Mouse (Mus musculus): ENCODE results near the gene Dcaf15. TPM values are rescaled to one million over a fixed set of nuclear protein-coding genes. Genes with fewer than 3 reads are reported as not detected.

The Dcaf15 gene
- polyA plus RNA-seq, 1 experiment from 2014 or later: 4.4 TPM

GRCm38 (mm10) chr8:84090585-84090984 lies 14.0 kb downstream of the Dcaf15 start:
- no peak for TF ChIP-seq CTCF (IDR thresholded peaks at IDR 0.05; ENCODE audit: low read depth)
- WGBS: 85% methylated on average over 8 of the region's 8 CpGs

DNA sequence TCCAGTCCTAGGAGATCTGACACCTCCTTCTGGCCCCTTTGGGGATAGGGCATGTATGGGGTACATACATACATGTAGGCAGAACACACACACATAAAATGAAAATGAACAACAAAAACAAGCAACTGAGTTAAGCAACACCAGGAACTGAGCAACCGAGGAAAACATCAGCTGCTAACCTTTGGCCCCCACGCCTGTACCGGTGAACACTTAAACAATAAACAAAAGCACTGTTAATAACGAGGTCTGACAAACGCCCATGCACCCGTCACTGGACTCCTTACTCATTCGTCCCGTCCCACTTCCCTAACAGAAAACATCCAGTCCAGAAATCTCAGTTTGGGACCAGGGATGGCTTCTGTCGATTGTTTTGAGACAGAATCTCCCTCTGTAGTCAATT lies 15.3 kb downstream of the Dcaf15 start:
- WGBS: 65% methylated on average over 9 of the region's 9 CpGs
- H3K36me3 ChIP-seq (ENCODE audit: control insufficient read depth, insufficient read depth, low read length): peaks cover 20% of the 10 kb centered on the region

More at GRCm38 (mm10) chr8:84090585-84090984, 14.0 kb downstream of the Dcaf15 start:
- DNase-seq (ENCODE audit: low spot score) (no peak), ATAC-seq (ENCODE audit: low FRiP score, low TSS enrichment) (no peak)
- H3K27me3 ChIP-seq (ENCODE audit: control insufficient read depth, insufficient read depth, low read length): no peaks in the 10 kb centered on the region
- no peak overlapping the region for H3K27ac ChIP-seq (replicated peaks)
- no peak overlapping the region for H3K4me3 ChIP-seq (ENCODE audit: low read depth, low read length)
- no peak overlapping the region for H3K9ac ChIP-seq (ENCODE audit: low read length)
- H3K4me2 ChIP-seq (replicated peaks; ENCODE audit: low read depth): no peak overlapping the region
- H3K9me3 ChIP-seq (ENCODE audit: control insufficient read depth, low read length): no peaks in the 10 kb centered on the region
- peaks cover 20% of the 10 kb centered on the region for H3K36me3 ChIP-seq (ENCODE audit: control insufficient read depth, insufficient read depth, low read length)
- H3K4me1 ChIP-seq (replicated peaks; ENCODE audit: control insufficient read depth, insufficient read depth): no peaks in the 10 kb centered on the region

GRCm38 (mm10) chr8:84087821-84088220 lies 16.7 kb downstream of the Dcaf15 start:
- Histone ChIP-seq H3K9me3 (ENCODE audit: control insufficient read depth, low read length) (no peaks in the 10 kb centered on the region), H3K4me1 (replicated peaks; ENCODE audit: control insufficient read depth, insufficient read depth) (no peaks in the 10 kb centered on the region), H3K27ac (replicated peaks) (no peak overlapping the region), H3K36me3 (ENCODE audit: control insufficient read depth, insufficient read depth, low read length) (peaks cover 14% of the 10 kb centered on the region), H3K27me3 (ENCODE audit: control insufficient read depth, insufficient read depth, low read length) (no peaks in the 10 kb centered on the region), H3K9ac (ENCODE audit: low read length) (no peak overlapping the region), H3K4me3 (ENCODE audit: low read depth, low read length) (no peak overlapping the region), H3K4me2 (replicated peaks; ENCODE audit: low read depth) (no peak overlapping the region)
- 96% methylated on average over 14 of the region's 14 CpGs for WGBS
- ATAC-seq (ENCODE audit: low FRiP score, low TSS enrichment) (no peak), DNase-seq (ENCODE audit: low spot score) (no peak)
- no peak for TF ChIP-seq EP300 (optimal IDR thresholded peaks at IDR 0.05)
- no peak for TF ChIP-seq CTCF (IDR thresholded peaks at IDR 0.05; ENCODE audit: low read depth)

More for the DNA sequence above, 15.3 kb downstream of the Dcaf15 start:
- Histone ChIP-seq H3K9me3 (ENCODE audit: control insufficient read depth, low read length) (no peaks in the 10 kb centered on the region), H3K27ac (replicated peaks) (no peak overlapping the region), H3K4me3 (ENCODE audit: low read depth, low read length) (no peak overlapping the region), H3K4me2 (replicated peaks; ENCODE audit: low read depth) (no peak overlapping the region), H3K9ac (ENCODE audit: low read length) (no peak overlapping the region), H3K27me3 (ENCODE audit: control insufficient read depth, insufficient read depth, low read length) (no peaks in the 10 kb centered on the region), H3K4me1 (replicated peaks; ENCODE audit: control insufficient read depth, insufficient read depth) (no peaks in the 10 kb centered on the region)
- ATAC-seq (ENCODE audit: low FRiP score, low TSS enrichment): no peak
- TF ChIP-seq CTCF (IDR thresholded peaks at IDR 0.05; ENCODE audit: low read depth) (no peak), EP300 (optimal IDR thresholded peaks at IDR 0.05) (no peak)
- DNase-seq (ENCODE audit: low spot score): no peak

DNA sequence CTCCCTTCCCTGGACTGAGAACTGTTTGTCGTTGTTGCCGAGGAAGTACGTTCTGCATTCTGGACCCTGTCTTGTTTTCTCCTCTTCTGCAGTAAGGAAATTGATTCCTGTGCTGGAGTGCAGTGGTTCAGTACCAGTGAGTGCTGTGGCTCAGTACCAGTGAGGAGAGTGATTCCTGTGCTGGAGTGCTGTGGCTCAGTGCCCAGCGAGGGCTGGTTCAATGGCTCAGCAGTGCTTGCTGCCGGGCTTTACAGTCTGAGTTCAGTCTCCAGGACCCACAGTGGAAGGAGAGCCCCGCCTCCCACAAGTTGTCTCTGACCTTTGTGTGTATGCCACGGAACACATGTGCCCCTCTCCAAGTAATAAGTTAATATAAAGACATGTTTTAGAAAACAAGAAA lies 17.4 kb downstream of the Dcaf15 start:
- no peak overlapping the region for H3K9ac ChIP-seq (ENCODE audit: low read length)
- no peak overlapping the region for H3K4me3 ChIP-seq (ENCODE audit: low read depth, low read length)
- no peak for DNase-seq (ENCODE audit: low spot score)
- H3K36me3 ChIP-seq (ENCODE audit: control insufficient read depth, insufficient read depth, low read length): peaks cover 15% of the 10 kb centered on the region; the same call in 1 of the 2 replicates
- no peaks in the 10 kb centered on the region for H3K4me1 ChIP-seq (replicated peaks; ENCODE audit: control insufficient read depth, insufficient read depth)
- H3K27me3 ChIP-seq (ENCODE audit: control insufficient read depth, insufficient read depth, low read length): no peaks in the 10 kb centered on the region
- H3K4me2 ChIP-seq (replicated peaks; ENCODE audit: low read depth): no peak overlapping the region
- no peak for ATAC-seq (ENCODE audit: low FRiP score, low TSS enrichment)
- TF ChIP-seq EP300 (optimal IDR thresholded peaks at IDR 0.05) (no peak), CTCF (IDR thresholded peaks at IDR 0.05; ENCODE audit: low read depth) (no peak)
- no peak overlapping the region for H3K27ac ChIP-seq (replicated peaks)
- no peaks in the 10 kb centered on the region for H3K9me3 ChIP-seq (ENCODE audit: control insufficient read depth, low read length)
- WGBS: 83% methylated on average over 7 of the region's 7 CpGs

GRCm38 (mm10) chr8:84084341-84085115 lies 20.0 kb downstream of the Dcaf15 start:
- no peak for TF ChIP-seq CTCF (IDR thresholded peaks at IDR 0.05; ENCODE audit: low read depth)
- no peaks in the 10 kb centered on the region for H3K9me3 ChIP-seq (ENCODE audit: control insufficient read depth, low read length)
- H3K4me1 ChIP-seq (replicated peaks; ENCODE audit: control insufficient read depth, insufficient read depth): no peaks in the 10 kb centered on the region
- no peak overlapping the region for H3K4me2 ChIP-seq (replicated peaks; ENCODE audit: low read depth)
- no peak overlapping the region for H3K27ac ChIP-seq (replicated peaks)
- peaks cover 21% of the 10 kb centered on the region; the same call in 1 of the 2 replicates for H3K36me3 ChIP-seq (ENCODE audit: control insufficient read depth, insufficient read depth, low read length)
- no peaks in the 10 kb centered on the region for H3K27me3 ChIP-seq (ENCODE audit: control insufficient read depth, insufficient read depth, low read length)
- H3K4me3 ChIP-seq (ENCODE audit: low read depth, low read length): no peak overlapping the region
- DNase-seq (ENCODE audit: low spot score): peak; percentile 42
- no peak for ATAC-seq (ENCODE audit: low FRiP score, low TSS enrichment)
- WGBS: 63% methylated on average over 40 of the region's 42 CpGs
- H3K9ac ChIP-seq (ENCODE audit: low read length): no peak overlapping the region; the same call in 1 of the 2 replicates

GRCm38 (mm10) chr8:84083829-84084241 lies 20.7 kb downstream of the Dcaf15 start:
- H3K27me3 ChIP-seq (ENCODE audit: control insufficient read depth, insufficient read depth, low read length): no peaks in the 10 kb centered on the region
- H3K4me1 ChIP-seq (replicated peaks; ENCODE audit: control insufficient read depth, insufficient read depth): no peaks in the 10 kb centered on the region
- no peak overlapping the region for H3K27ac ChIP-seq (replicated peaks)
- peaks cover 21% of the 10 kb centered on the region; the same call in 1 of the 2 replicates for H3K36me3 ChIP-seq (ENCODE audit: control insufficient read depth, insufficient read depth, low read length)
- H3K4me2 ChIP-seq (replicated peaks; ENCODE audit: low read depth): no peak overlapping the region
- 0 out of 2 replicates have a peak, but pooled peaks have one; percentile 18 for ATAC-seq (ENCODE audit: low FRiP score, low TSS enrichment)
- H3K9me3 ChIP-seq (ENCODE audit: control insufficient read depth, low read length): no peaks in the 10 kb centered on the region
- TF ChIP-seq CTCF (IDR thresholded peaks at IDR 0.05; ENCODE audit: low read depth) (peak; percentile 56), EP300 (optimal IDR thresholded peaks at IDR 0.05) (no peak)
- 38% methylated on average over 8 of the region's 8 CpGs for WGBS
- no peak overlapping the region for H3K9ac ChIP-seq (ENCODE audit: low read length)
- DNase-seq (ENCODE audit: low spot score): no peak
- no peak overlapping the region for H3K4me3 ChIP-seq (ENCODE audit: low read depth, low read length)

All from stomach, postnatal 0 days (tissue).